Mouse (Mus musculus): Measurements from ENCODE around the gene Bcl6b.
A peak's percentile ranks its signal among the peaks of the same experiment; 100 is the strongest.

Bcl6b gene

GRCm38 (mm10) chr11:70229260-70230010, at the start of gene Bcl6b:
Gene Bcl6b, minus strand, starts transcription at chr11:70229798.
- peak; percentile 69 to 77 for DNase-seq

- DNase-seq: no peak
These were observed 49.4 kb upstream of the Bcl6b start for GRCm38 (mm10) chr11:70278961-70279360.

DNA sequence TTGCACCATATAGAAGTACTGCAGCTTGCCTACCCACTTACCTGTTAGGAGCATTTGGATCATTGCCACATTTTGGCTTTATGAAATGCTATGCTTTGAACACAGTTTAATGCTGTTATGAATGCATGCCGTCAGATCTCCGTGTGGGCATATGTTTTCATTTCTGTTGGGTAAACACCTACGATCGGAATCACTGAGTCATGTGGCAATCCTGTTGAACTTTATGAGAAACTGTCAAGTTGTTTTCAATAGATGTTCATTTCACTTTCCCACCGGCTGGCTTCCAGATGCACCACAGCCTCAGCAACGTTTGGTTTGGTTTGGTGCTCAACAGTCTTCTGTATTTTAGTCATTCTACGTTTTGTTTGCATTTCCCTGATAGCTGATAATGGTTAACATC, 42.0 kb upstream of the Bcl6b start:
- DNase-seq: no peak

DNA sequence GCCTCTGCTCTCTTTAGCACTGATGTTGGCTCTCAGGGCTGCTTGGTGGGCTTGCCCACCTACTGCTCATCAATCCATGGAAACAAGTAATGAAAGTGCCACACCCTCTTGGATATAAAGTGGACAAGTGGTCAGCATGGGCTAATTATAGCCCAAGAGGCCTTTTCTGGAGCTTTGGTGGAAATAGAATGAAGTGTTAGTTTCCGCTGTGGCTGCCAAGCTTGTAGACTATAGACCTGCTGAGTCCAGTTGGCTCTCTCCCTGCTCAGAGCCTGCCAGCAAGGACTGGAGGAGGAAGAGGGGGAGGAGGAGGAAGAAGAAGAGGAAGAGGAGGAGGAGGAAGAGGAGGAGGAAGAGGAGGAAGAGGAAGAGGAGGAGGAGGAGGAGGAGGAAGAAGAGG, 36.8 kb upstream of the Bcl6b start:
- DNase-seq: no peak

GRCm38 (mm10) chr11:70265819-70266218, 36.2 kb upstream of the Bcl6b start:
- DNase-seq: no peak

- no peak for DNase-seq
These were observed 35.7 kb upstream of the Bcl6b start for GRCm38 (mm10) chr11:70265252-70265651.

DNA sequence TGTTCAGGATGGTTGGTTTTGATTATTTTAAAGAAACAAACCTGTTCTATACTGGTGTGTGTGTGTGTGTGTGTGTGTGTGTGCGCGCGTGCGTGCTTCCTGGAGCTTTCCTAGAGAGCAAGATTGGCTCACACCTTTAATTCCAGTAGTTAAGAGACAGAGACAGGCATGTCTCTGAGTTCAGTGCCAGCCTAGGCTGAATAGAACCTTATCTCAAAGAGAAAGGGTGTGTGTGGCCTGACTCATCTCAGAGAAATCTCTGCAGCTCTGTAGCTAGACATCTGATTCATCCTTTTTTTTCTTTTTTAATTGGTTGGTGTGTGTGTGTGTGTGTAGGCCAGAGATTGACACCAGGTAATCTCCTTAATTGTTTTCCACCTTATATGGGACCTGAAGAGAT, 29.4 kb upstream of the Bcl6b start:
- no peak for DNase-seq

GRCm38 (mm10) chr11:70254931-70255531, 25.4 kb upstream of the Bcl6b start, which contains the start of gene Alox12:
Gene Alox12, minus strand, starts transcription at chr11:70255353.
- peak; percentile 62 to 73 for DNase-seq

- peak in 1 of 2 experiments; percentile 22 for DNase-seq
These were observed 24.7 kb upstream of the Bcl6b start for GRCm38 (mm10) chr11:70254337-70254736.

DNA sequence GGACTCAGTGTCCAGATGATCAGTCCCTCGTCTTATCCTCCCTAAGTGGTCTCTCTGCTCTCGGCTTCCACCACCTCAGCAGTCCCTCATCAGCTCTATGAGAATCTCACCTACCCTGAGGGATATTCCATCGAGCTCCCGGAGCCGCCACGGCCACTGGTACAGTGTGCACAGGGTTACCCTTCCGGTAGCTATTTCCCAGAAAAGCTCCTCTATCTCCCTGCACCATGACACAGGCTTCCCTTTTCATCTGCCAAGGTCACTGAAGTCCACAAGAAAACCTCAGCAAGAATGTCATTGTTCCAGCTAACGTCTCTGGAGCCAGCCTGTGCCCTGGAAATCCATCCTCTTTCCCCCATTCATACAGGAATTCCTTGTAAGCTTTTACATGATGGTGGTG, 22.3 kb upstream of the Bcl6b start:
- DNase-seq: no peak

- no peak for DNase-seq
These were observed 20.6 kb upstream of the Bcl6b start for GRCm38 (mm10) chr11:70250150-70250549.

GRCm38 (mm10) chr11:70247136-70247845, 17.7 kb upstream of the Bcl6b start:
- peak; percentile 73 to 74 for DNase-seq

DNA sequence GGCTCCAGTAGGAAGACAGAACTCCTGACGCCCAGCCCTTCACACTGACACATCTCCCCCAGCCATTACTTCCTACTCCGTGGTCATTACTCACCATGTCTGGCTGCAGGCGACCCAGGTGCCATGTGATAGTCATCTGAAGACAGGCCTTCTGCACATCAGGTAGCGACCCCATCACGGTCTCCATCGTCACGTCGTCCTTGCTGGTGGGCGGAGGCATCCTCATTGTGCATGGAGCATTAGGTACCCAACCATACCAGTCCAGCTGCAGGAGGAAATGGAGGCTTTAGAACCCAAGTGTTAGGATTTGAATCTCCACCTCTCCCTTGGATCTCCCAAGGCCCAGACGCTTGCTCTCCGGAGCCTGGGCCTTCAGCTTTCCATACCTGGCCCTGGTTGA, 13.0 kb upstream of the Bcl6b start:
- no peak for DNase-seq

GRCm38 (mm10) chr11:70239541-70240279, 10.1 kb upstream of the Bcl6b start, which contains the start of the genes Gm21988 and Rnasek:
Gene Gm21988, minus strand, starts transcription at chr11:70239830.
Gene Rnasek, minus strand, starts transcription at chr11:70239842.
- peak; percentile 76 to 88 for DNase-seq

- peak; percentile 32 to 49 for DNase-seq
These were observed 9.2 kb upstream of the Bcl6b start for GRCm38 (mm10) chr11:70238591-70239440.

- DNase-seq: peak; percentile 99
These were observed 8.0 kb upstream of the Bcl6b start, which contains the start of gene 0610010K14Rik for GRCm38 (mm10) chr11:70237457-70238167. Gene 0610010K14Rik, minus strand, starts transcription at chr11:70237914.

GRCm38 (mm10) chr11:70236717-70237116, 7.1 kb upstream of the Bcl6b start:
- DNase-seq: no peak

DNA sequence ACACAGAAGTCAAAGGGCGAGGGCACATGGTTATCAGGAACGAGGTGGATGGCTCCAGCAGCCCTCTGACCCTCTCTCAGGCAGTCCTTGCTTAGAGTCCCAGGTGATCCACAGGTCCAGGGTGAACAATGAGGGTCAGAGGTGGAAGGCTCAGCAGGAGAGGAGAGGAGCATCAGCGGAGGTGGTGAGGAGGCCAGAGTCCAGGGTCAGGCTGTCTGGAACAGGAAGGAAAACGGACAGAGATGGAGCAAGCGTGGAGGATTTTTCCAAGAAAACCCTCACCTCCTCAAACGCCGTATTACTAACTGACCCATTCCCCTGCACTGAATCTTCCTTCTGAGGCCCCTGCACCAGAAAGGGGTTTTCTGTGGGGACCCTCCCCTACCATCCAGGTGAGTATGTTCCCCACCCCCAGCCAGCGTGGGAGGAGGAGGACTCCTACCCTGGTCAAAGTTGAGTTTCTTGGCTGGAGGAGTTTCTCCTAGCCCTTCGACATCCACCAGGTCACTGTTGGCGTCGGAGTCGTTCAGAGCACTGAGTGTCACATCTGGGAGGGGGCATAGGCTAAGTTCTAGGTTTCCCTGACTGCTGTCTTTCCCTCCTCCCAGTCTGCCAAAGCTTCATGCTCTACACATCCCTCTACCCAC, 5.8 kb upstream of the Bcl6b start:
- no peak for DNase-seq

DNA sequence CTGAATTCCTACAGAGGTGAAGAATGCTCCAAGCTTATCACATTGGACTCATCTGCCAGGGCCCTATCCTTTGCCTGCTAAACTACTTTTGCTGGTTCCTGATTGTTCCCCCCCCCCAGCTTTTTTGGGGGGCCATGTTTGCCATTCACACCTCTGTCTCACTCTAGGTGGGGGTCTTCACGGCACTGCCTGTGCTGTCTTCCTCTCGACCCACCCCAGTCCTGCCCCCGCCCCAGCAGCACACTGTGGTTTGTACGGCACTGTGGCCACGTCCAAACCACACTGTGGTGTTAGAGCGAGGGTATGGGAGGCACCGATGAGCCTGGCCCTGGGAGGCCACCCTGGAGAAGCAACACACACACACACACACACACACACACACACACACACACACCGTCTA, 4.9 kb upstream of the Bcl6b start:
- no peak for DNase-seq

GRCm38 (mm10) chr11:70234037-70234436, 4.4 kb upstream of the Bcl6b start:
- peak; percentile 29 to 47 for DNase-seq

DNA sequence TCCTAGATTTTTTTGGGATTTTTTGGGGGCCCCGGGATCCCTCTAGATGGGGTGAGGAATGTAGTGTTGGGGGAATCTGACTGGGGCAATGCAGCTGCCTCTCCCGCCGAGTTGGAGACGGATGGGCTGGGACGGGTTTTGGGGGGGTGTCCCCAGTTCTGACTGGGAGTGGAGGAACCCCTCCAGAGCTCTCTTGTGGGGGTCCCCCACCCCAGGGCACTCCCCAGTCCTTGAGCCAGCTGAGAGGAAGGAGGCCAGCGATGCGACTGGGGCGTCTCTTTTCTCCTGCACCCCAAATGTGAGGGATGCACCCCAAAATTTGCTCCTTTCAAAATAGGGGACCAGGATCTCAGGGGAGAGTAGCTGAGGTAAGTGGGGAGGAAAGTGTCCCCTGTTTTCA, 3.4 kb upstream of the Bcl6b start:
- DNase-seq: peak; percentile 44 to 62
